Mouse (Mus musculus) hematopoietic stem cell, adult 5-6 weeks (primary cell): ENCODE measurements around the gene Tmsb10. TPM values are rescaled to one million over a fixed set of nuclear protein-coding genes. Genes with fewer than 3 reads are reported as not detected.

Experiments
- ATAC-seq, 2 experiments: fragments of 125-278 bp in 1 of 2; replicated peaks in 1 of 2; 2 replicates each; pipeline ENCODE4 v1.8.0; 2016 to 2017; ENCODE audit warnings: inconsistent platforms in 2 of 2, mild to moderate bottlenecking in 2 of 2, moderate number of reproducible peaks in 2 of 2, low read depth in 1 of 2, moderate TSS enrichment in 1 of 2; ENCODE audit not compliant: low FRiP score in 2 of 2, poor library complexity in 2 of 2, severe bottlenecking in 2 of 2, insufficient read depth in 1 of 2, low TSS enrichment in 1 of 2
- total RNA-seq: library from RNA; stranded (forward); fragments of 172-1452, 232-1000 nt; gene quantifications from 2 replicates; pipeline ENCODE4 v1.2.3, GENCODE M21; 2017

Gene Tmsb10
- total RNA-seq, 1 experiment from 2014 or later = 586 TPM

DNA sequence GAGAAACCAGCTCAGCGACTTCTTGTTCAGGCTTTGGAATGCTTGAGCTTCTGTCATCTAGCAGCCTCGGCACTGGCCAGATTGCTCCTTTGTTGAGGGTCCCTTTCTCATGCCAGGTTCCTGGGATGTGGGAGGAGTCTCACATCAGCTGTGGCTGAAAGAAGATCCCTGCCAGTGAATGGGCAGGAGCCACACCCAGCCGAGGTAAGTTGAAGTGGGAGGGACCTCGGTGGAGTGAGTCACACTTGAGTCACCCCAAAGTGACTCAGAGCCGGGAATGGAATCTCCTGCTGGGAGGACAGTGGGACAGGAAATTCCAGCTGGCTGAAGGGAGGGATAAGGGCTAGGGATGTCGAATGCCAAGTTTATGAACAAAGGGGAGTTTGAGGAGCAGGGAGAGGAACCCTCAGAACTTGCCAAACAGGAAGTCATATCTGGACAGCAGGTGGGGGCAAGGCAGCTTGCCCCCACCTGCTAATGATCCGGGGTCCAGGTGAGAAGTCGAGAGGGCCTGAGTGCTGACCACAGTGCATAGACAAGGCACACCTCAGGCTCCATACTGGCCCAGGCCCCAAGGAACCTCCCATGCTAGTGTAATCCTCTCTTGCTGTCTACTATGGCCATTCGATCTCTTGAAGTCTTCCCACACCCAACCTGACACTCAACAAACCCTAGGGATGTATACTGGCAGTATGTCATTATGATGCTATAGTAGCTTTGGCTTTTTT is 31.6 kb downstream of the Tmsb10 start:
- no peak for ATAC-seq

DNA sequence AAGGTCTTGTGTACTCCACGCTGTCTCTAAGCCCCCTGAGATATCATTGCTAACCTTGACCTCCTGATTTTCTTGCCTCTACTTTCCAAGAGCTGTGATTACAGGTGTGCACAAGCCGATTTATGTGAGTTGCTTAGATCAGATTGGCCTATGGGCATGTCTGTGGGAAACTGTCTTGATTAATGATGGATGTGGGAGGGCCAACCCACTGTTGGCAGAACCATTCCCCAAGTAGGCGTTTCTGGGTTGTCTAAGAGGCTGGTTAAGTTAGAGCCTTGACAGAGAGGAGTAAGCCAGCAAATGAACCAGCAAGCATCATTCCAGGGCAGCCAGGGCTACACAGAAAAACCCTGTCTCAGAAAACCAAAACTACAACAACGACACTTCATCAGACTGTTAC is 32.5 kb downstream of the Tmsb10 start:
- ATAC-seq = no peak

DNA sequence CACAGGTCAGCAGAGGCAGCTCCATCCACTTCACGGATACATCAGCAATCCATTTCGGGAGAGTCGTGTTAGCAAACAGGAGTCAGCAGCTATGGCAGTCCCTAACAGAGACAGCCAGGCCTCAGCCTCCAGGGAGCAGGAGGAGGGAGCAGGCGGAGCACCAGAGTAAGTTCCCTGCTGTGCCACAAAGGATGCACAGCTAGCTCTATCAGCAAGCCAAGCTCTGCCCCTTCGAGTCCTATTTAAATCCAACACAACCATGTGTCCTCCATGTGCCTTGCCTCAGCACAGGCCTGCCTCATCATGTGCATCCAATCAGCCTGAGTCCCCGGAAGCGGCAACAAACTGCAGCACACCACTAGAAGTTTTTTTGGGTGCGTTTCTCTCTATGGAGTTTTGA is 35.2 kb downstream of the Tmsb10 start:
- no peak for ATAC-seq

DNA sequence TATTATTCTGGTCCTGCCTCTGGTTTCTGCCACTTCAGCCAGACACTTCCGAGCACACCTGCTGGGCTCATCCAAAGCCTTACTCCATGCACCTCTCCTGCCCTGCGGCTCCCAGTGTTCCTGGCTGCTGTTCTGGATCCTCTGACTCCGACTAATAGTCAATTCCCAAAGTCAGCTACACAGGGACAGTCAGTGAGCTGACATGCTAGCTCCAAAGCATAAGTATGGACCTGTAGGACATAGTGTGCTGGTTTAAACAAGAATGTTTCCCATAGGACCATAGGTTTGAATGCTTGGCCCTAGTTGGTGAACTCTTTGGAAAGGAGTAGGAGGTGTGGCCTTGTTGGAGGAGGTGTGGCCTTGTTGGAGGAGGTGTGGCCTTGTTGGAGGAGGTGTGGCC is 37.5 kb downstream of the Tmsb10 start:
- ATAC-seq = no peak

DNA sequence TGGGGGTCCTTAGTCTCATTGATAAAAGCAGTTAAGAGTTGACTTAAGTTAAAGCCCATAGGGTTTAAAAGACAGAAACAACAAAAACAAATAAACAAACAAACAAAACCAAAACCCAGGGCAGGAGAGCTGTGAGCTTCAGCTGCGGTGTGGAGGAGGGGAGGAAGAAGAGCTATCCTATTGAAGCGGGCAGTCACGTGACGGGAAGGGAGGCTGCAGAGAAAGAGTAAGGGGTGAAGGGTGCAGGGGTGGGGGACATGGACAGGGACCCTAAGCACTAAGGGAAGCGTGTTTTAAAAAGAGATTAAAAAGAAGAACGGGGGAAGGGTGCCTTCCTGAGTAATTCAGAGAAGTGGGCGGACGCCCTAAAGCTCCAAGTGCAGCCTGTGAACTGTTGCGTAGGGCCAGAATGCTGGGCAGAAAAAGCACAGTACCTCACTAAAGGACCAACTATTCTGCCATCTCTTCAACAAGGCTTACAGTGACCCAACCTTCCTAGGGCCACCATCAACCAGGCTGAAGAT is 40.0 kb downstream of the Tmsb10 start:
- ATAC-seq = no peak

DNA sequence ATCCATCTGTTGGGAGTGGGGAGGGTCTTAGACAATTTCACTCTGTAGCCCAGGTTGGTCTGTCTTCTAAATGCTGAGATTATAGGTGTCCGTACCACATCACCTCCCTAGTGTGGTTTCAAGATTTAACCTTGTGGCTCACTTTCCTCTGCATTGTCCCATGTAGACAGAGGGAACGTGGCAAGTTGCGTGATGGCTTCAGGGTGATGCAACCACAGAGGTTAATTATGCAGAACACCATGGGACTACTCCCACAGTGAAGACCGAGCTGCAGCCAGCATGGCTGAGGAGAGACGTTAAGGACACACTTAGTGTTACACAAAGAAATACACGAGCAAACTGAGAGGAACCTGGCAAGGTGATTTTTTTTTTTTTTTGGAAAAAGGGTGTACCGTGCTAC is 42.2 kb downstream of the Tmsb10 start:
- ATAC-seq = no peak

DNA sequence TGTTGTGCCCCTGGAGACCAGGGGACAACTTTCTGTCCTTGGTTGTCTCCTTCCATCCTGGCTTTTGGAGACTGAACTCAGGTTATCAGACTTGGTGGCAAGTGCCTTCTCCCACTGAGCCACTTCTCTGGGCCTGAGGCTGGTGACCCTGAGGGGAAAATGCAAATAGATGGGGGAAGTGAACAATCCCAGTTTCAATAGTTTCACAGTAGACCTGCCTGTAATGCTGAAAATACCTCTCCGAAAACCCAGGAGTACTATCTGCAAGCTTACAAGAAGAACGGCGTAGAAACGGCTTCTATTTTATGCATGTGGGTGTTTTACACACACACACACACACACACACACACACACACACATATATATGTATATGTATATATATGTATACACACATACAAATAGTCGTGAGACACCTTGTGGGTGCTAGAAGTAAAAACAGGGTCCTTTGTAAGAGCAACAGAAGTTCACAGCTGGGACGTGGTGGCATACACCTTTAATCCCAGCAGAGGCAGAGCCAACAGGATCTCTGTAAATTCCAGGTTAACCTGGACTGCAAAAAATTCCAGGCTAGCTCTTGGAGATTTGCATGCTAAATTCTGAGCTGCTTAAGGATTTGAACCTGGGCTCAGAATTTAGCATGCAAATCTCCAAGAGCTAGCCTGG is 44.3 kb downstream of the Tmsb10 start:
- ATAC-seq = no peak

DNA sequence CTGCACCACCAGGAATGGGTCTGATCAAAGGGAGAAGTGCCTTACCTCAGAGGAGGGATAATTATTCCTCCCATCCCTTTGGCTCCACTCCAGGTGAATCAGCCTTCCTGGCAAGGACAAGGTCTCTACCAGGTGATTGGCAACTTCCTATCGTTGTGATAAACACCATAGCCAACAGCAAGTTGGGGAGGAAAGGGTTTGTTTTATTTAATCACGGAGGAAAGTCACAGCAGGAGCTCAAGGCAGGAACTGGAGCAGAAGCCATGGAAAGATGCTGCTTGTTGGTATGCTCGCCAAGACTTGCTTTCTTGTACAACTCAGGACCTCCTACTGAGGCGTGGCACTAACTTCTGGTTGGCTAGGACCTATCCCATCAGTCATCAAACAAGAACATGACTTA is 47.3 kb downstream of the Tmsb10 start:
- no peak for ATAC-seq

Other genes with a start within 250 kb of the Tmsb10 start
- gene Tcf7l1, start 169.5 kb downstream of the Tmsb10 start, total RNA-seq = 0.25 and 0.50 TPM in 2 replicates
- gene Kcmf1, start 58.8 kb downstream of the Tmsb10 start, total RNA-seq = 112 and 159 TPM in 2 replicates